Mouse (Mus musculus): ENCODE data around the gene Ibtk.

GRCm38 (mm10) chr9:85695606-85696005 lies 53.5 kb downstream of the Ibtk start:
- TF ChIP-seq TAL1 (IDR thresholded peaks at IDR 0.05; ENCODE audit: low read length) (no peak), GATA1 (IDR thresholded peaks at IDR 0.05; ENCODE audit: low read length) (no peak)

All from erythroblast, embryonic 14.5 days (primary cell).